Mouse (Mus musculus) C2C12 (cell line): ENCODE measurements around the gene Fibp. TPM values are rescaled to one million over a fixed set of nuclear protein-coding genes. Genes with fewer than 3 reads are reported as not detected.

ENCODE experiments used
- H3K27me3 ChIP-seq: one replicate; pipeline ENCODE4 v1.6.1; 2011; ENCODE audit not compliant: control insufficient read depth, insufficient read depth, insufficient read length
- H3K36me3 ChIP-seq: one replicate; pipeline ENCODE4 v1.6.1; 2011; ENCODE audit not compliant: control insufficient read depth, insufficient read depth
- H3K4me3 ChIP-seq: one replicate; pipeline ENCODE4 v1.5.1; 2011; ENCODE audit warnings: mild to moderate bottlenecking, control low read depth; ENCODE audit not compliant: poor library complexity, insufficient read depth, severe bottlenecking
- H3K79me2 ChIP-seq: one replicate; pipeline ENCODE4 v1.6.1; 2011; ENCODE audit not compliant: control insufficient read depth, insufficient read depth
- H3K79me3 ChIP-seq: one replicate; pipeline ENCODE4 v1.6.1; 2011; ENCODE audit warnings: low read depth, control low read depth
- H3ac ChIP-seq: one replicate; pipeline ENCODE3; 2011; ENCODE audit warnings: low read depth; ENCODE audit not compliant: control insufficient read depth, insufficient read length
- CEBPB ChIP-seq: IDR thresholded peaks from one replicate; pipeline ENCODE4 v1.6.1; 2011; ENCODE audit warnings: low read depth, mild to moderate bottlenecking, control low read depth, moderate library complexity
- CTCF ChIP-seq: IDR thresholded peaks from one replicate; pipeline ENCODE4 v1.5.1; 2011; ENCODE audit not compliant: control insufficient read depth, insufficient read depth, insufficient read length
- FOSL1 ChIP-seq: IDR thresholded peaks from one replicate; pipeline ENCODE4 v1.8.0; 2011; ENCODE audit warnings: mild to moderate bottlenecking, low read length; ENCODE audit not compliant: poor library complexity, insufficient read depth, severe bottlenecking
- MAX ChIP-seq: IDR thresholded peaks from one replicate; pipeline ENCODE4 v1.6.1; 2011; ENCODE audit warnings: mild to moderate bottlenecking, control low read depth
- MYOD1 ChIP-seq: IDR thresholded peaks from one replicate; pipeline ENCODE4 v1.6.1; 2011; ENCODE audit warnings: low read depth; ENCODE audit not compliant: control insufficient read depth, insufficient read length
- MYOG ChIP-seq: IDR thresholded peaks from one replicate; pipeline ENCODE4 v1.6.1; 2011; ENCODE audit not compliant: control insufficient read depth, insufficient read length; ENCODE audit errors: extremely low read depth
- USF1 ChIP-seq: IDR thresholded peaks from one replicate; pipeline ENCODE4 v1.6.1; 2011; ENCODE audit warnings: low read depth, mild to moderate bottlenecking, control low read depth, moderate library complexity
- long read RNA-seq, 2 experiments: library from polyadenylated mRNA; unstranded; transcript quantifications; one replicate each; pipeline ENCODE4 v2.0.0; 2019 to 2020
- polyA plus RNA-seq: library from polyadenylated mRNA; unstranded; fragments of >200 nt; fragmentation: generic; extraction: Trizol; gene quantifications from one replicate; pipeline ENCODE4 v1.2.1, GENCODE M21; 2012; ENCODE audit warnings: missing spikeins

The Fibp gene
- polyA plus RNA-seq: 83.7 TPM
- long read RNA-seq, experiment 1, transcript Fibp-205 (10 exons, 1,209 nt): major isoform, 29 of 50 reads
- long read RNA-seq, experiment 1, transcript Fibp-201 (10 exons, 1,215 nt): minor isoform, 10 of 50 reads
- long read RNA-seq, experiment 1, partial matches to known transcripts: 8 of 50 reads
- long read RNA-seq, experiment 1, other reads (novel, unspliced or antisense): 3 of 50 reads
- long read RNA-seq, experiment 2, transcript Fibp-205 (10 exons, 1,209 nt): major isoform, 23 of 41 reads
- long read RNA-seq, experiment 2, transcript Fibp-201 (10 exons, 1,215 nt): minor isoform, 6 of 41 reads
- long read RNA-seq, experiment 2, partial matches to known transcripts: 3 of 41 reads
- long read RNA-seq, experiment 2, other reads (novel, unspliced or antisense): 9 of 41 reads

DNA sequence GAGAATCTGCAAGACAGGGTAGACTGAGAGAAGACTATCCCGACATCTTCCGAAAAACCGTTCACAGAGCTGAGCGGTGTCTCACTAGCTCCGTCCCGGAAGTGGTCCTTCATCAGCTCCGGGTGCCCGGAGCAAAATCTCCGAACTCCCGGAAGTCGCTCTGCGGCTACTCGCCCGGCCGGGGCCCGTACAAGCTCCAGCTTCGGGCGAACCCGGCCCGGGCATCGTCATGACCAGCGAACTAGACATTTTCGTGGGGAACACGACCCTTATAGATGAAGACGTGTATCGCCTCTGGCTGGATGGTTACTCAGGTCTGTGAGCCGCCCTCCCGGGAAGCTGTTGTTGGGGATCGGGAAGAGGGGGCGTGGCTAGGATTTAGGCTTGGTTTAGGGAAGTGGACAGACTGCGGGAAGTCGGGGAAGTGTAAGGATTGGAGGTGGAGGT is at the start of gene Fibp:
Gene Fibp (plus strand): TSS at position 151 of the 447 bp plus-strand sequence.
- Histone ChIP-seq H3K79me2 (peaks cover 37% of the 10 kb centered on the region), H3ac (peak within 1 kb of the TSS; percentile 62), H3K27me3 (no peaks in the 10 kb centered on the region), H3K4me3 (peak within 1 kb of the TSS; percentile 59), H3K79me3 (peaks cover 11% of the 10 kb centered on the region), H3K36me3 (peaks cover 48% of the 10 kb centered on the region)
- TF ChIP-seq MAX (peak; percentile 35), CTCF (no peak), MYOG (no peak)

DNA sequence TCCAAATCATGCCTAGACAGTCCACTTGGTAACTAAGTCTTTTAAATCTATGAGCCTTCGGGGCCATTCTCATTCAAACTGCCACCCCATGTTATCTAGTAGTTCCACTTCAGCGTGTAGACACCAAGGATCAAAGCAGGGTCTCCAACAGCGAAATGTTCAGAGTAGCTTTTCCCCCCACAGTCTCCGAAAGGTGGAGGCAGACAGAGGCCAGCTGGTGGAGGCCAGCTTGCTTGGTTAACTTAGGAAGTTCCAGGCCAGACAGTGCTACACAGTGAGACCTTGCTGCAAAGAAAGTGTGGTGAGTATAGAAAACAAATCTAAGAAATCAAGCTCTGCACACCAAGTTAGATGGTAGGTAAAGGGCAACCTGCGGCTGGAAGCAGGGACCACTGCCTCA is 49.8 kb upstream of the Fibp start:
- Histone ChIP-seq H3ac (no peak overlapping the region), H3K79me3 (no peaks in the 10 kb centered on the region), H3K27me3 (no peaks in the 10 kb centered on the region), H3K36me3 (no peaks in the 10 kb centered on the region), H3K79me2 (no peaks in the 10 kb centered on the region), H3K4me3 (no peak overlapping the region)
- TF ChIP-seq CTCF (no peak), USF1 (no peak), MAX (no peak), FOSL1 (no peak), MYOG (no peak), MYOD1 (no peak)

DNA sequence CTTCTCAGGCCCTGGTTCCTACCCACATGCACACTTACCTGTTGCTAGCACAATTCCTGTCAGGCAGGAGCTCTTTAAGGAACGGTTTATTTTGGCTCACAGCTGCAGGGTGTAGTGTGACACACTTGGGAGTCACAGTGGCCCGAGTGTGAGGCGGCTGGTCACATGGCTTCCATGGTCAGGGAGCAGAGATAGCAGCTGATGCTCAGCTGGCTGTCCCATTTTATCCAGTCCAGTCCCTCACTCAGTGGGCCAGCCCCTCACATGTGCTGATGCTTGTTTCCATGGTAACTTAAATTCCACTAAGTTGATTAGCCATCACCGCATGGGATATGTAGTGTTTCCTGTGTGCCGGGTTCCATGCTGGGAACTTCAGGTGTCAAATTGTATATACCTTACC is 48.5 kb upstream of the Fibp start:
- Histone ChIP-seq H3K79me3 (no peaks in the 10 kb centered on the region), H3K36me3 (no peaks in the 10 kb centered on the region), H3K79me2 (no peaks in the 10 kb centered on the region), H3K4me3 (no peak overlapping the region), H3ac (no peak overlapping the region), H3K27me3 (no peaks in the 10 kb centered on the region)
- TF ChIP-seq MYOD1 (no peak), MAX (no peak), CTCF (no peak), USF1 (no peak), FOSL1 (no peak), CEBPB (no peak), MYOG (no peak)

DNA sequence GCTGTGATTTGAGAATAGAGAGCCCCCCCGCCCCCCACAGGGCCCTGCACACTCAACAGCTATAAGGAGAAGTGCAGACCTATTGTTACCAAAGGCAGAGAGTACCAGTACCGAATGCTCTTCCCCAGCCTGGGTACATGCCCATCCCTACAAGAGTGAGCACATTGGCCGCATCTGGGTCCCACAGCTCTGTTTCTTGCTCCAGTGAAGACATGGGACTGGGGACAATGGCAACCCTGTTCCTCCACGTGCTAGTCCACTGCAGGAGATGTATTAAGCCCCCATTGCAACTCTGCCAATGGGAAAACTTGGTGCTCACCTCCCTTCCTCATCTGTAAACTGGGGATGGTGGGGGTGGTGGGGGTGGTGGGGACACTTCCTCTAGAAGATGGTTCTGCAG is 46.6 kb upstream of the Fibp start:
- Histone ChIP-seq H3K79me2 (no peaks in the 10 kb centered on the region), H3ac (no peak overlapping the region), H3K4me3 (no peak overlapping the region), H3K36me3 (no peaks in the 10 kb centered on the region), H3K27me3 (no peaks in the 10 kb centered on the region), H3K79me3 (no peaks in the 10 kb centered on the region)
- no peak for TF ChIP-seq MYOD1
- TF ChIP-seq CTCF: no peak
- TF ChIP-seq MYOG: no peak
- TF ChIP-seq USF1: no peak
- TF ChIP-seq FOSL1: no peak

DNA sequence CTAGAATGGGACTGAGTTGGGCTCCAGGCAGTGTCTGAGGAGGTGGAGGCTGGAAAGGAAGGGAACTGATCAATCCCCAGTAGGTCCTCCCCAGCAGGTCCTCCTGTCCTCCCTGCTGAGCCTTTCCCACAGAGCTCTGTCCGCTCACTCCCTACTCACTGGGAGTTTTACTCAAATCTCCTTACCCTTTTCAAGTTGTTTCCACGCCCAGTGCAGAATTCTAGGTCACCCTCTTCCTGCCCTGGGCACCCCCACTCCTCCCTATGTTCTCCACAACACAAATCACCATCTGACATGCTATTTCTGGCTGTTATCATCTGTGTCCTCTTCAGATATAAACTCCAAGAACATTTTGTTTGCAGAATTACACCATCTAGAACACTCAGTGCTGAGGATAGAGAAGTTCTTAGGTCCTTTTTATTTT is 45.9 kb upstream of the Fibp start:
- TF ChIP-seq CTCF (no peak), MAX (no peak), CEBPB (no peak), MYOD1 (no peak), USF1 (no peak), MYOG (no peak), FOSL1 (no peak)
- Histone ChIP-seq H3K79me3 (no peaks in the 10 kb centered on the region), H3ac (no peak overlapping the region), H3K36me3 (no peaks in the 10 kb centered on the region), H3K4me3 (no peak overlapping the region), H3K79me2 (no peaks in the 10 kb centered on the region), H3K27me3 (no peaks in the 10 kb centered on the region)
